Mouse (Mus musculus) lung, postnatal 0 days (tissue): Measurements from ENCODE around the gene 2010111I01Rik. TPM values are rescaled to one million over a fixed set of nuclear protein-coding genes. Genes with fewer than 3 reads are reported as not detected.
"Not testable (repeated sequence)": the region's sequence is repeated elsewhere in the genome, so short reads cannot be mapped to it uniquely, and the experiment has no call there.

Experiments
- ATAC-seq: fragments of 200-750 bp; cut with Nextera tagmentation; 2 replicates; pipeline ENCODE4 v1.8.0; 2017; ENCODE audit warnings: moderate library complexity
- DNase-seq: peaks from one replicate; pipeline ENCODE4 v3.0.0-alpha.2; 2016; ENCODE audit warnings: low spot score
- H3K27ac ChIP-seq: fragments of 300-500 bp; sonication (generic); 2 replicates; pipeline ENCODE4 v1.5.1; 2014; ENCODE audit warnings: antibody characterized with exemption, mild to moderate bottlenecking, low read length, mixed read lengths
- H3K27me3 ChIP-seq: fragments of 300-500 bp; sonication (generic); replicated peaks from 2 replicates; pipeline ENCODE4 v1.6.1; 2014; ENCODE audit warnings: low read length, mixed read lengths; ENCODE audit not compliant: insufficient read depth
- H3K36me3 ChIP-seq: fragments of 300-500 bp; sonication (generic); 2 replicates; pipeline ENCODE4 v1.6.1; 2014; ENCODE audit warnings: low read length, mixed read lengths; ENCODE audit not compliant: insufficient read depth
- H3K4me1 ChIP-seq: fragments of 300-500 bp; sonication (generic); 2 replicates; pipeline ENCODE4 v1.6.1; 2014; ENCODE audit warnings: antibody characterized with exemption, low read depth, low read length, mixed read lengths; ENCODE audit not compliant: insufficient read depth
- H3K4me2 ChIP-seq: fragments of 300-500 bp; sonication (generic); replicated peaks from 2 replicates; pipeline ENCODE4 v1.6.1; 2014; ENCODE audit warnings: low read depth, mild to moderate bottlenecking, low read length, moderate library complexity, mixed read lengths
- H3K4me3 ChIP-seq: fragments of 300-500 bp; sonication (generic); 2 replicates; pipeline ENCODE4 v1.5.1; 2014; ENCODE audit warnings: low read depth, low read length
- H3K9ac ChIP-seq: fragments of 300-500 bp; sonication (generic); replicated peaks from 2 replicates; pipeline ENCODE4 v1.6.1; 2014; ENCODE audit warnings: low read depth, mild to moderate bottlenecking
- H3K9me3 ChIP-seq: fragments of 300-500 bp; sonication (generic); 2 replicates; pipeline ENCODE4 v1.6.1; 2016; ENCODE audit warnings: low read length, mixed read lengths
- CTCF ChIP-seq: IDR thresholded peaks from 2 replicates; pipeline ENCODE4 v1.5.1; 2016; ENCODE audit warnings: antibody characterized with exemption, mild to moderate bottlenecking
- EP300 ChIP-seq: IDR thresholded peaks from 2 replicates; pipeline ENCODE4 v1.6.1; 2016; ENCODE audit warnings: antibody characterized with exemption, mild to moderate bottlenecking, control low read depth
- WGBS: fragments of 180-500 bp; shearing (Covaris S2); extraction: QIAGEN DNeasy Blood & Tissue Kit; methylation state at CpG from one replicate; pipeline ENCODE4 v1.1.7; 2014; 5-methylcytosine and 5-hydroxymethylcytosine counted together
- polyA plus RNA-seq: library from polyadenylated mRNA; unstranded; fragments of >200 nt; fragmentation: Nextera tagmentation; extraction: Ambion mirVana; gene quantifications from 2 replicates; pipeline ENCODE4 v1.2.1, GENCODE M21; 2015

2010111I01Rik gene
- polyA plus RNA-seq, 1 experiment from 2014 or later, result 130 TPM

DNA sequence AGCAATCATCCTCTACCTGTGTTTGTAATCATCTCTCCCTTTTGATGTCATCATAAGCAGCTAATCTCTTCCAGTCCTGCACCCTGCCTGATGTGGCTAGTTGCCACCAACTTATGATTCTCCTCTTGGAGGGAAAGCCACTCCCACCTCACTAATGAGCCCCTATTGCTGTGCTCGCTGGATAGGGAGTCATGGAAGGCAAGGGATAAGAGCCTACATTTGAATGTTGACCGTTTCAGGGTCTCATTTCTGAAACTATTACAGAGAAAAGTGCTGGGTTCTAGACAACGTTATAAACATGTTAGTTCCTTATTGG, 109.9 kb downstream of the 2010111I01Rik start:
- H3K9ac ChIP-seq, result no peak overlapping the region
- peak overlapping the region; percentile 47 for H3K27ac ChIP-seq
- WGBS, result 52% methylated on average over 3 of the region's 3 CpGs
- peaks cover 13% of the 10 kb centered on the region; the same call in 1 of the 2 replicates for H3K4me1 ChIP-seq
- no peaks in the 10 kb centered on the region for H3K9me3 ChIP-seq
- no peaks in the 10 kb centered on the region for H3K36me3 ChIP-seq
- no peak for DNase-seq
- TF ChIP-seq CTCF (no peak), EP300 (no peak)
- H3K4me3 ChIP-seq, result no peak overlapping the region
- no peak overlapping the region for H3K4me2 ChIP-seq
- H3K27me3 ChIP-seq, result no peaks in the 10 kb centered on the region
- 0 out of 2 replicates have a peak, but pooled peaks have one; percentile 4 for ATAC-seq

DNA sequence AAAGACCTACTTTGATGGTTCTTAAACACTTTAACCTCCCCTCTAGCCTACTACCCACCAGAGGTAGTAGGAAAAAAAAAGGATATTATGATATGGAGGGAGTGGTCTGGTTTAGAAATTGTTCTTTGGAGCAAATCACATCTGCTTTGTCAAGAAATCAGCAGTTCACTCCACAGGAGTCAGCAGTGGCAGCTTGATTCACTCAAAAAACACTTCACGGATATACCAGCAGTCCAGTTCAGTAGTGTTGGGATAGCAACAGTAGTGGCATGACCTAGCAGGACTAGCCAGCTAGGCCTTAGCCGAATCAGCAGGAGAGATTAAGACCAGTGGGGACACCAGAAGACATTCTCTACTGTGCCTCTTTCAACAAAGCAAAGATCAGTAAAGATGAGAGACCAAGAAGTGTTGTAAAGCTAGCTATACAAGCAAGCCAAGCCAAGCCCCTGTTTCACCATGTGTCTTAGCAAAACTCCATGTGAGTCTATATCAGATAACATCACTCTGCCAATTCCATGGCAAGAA, 110.7 kb downstream of the 2010111I01Rik start:
- TF ChIP-seq CTCF (no peak), EP300 (no peak)
- ATAC-seq (peak; percentile 30; the same call in 1 of the 2 replicates), DNase-seq (peak; percentile 31)
- Histone ChIP-seq H3K4me2 (no peak overlapping the region), H3K9me3 (no peaks in the 10 kb centered on the region), H3K4me3 (no peak overlapping the region), H3K27ac (no peak overlapping the region), H3K36me3 (no peaks in the 10 kb centered on the region), H3K9ac (no peak overlapping the region), H3K27me3 (no peaks in the 10 kb centered on the region), H3K4me1 (peaks cover 13% of the 10 kb centered on the region; the same call in 1 of the 2 replicates)
- 72% methylated on average over 2 of the region's 2 CpGs for WGBS

DNA sequence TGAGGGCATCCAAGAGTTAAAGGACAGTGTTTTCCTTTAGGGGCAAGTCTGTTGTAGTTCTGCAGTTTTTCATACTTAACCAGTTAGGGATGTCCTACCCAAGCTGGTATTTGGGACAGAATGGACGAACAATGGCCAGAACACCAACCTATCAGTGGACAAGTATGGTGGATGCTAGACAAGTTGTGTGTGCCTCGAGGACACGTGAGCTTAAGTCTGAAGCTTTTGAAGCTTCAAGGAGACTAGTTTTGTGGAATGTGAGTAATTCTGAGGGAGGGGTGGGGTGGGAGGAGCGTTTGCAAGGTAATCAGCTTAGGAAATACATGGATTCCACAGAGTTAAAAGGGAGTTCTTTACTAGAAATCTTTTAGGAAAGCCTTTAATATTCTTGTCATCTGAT, 115.5 kb downstream of the 2010111I01Rik start:
- WGBS, result 52% methylated on average over 4 of the region's 4 CpGs

DNA sequence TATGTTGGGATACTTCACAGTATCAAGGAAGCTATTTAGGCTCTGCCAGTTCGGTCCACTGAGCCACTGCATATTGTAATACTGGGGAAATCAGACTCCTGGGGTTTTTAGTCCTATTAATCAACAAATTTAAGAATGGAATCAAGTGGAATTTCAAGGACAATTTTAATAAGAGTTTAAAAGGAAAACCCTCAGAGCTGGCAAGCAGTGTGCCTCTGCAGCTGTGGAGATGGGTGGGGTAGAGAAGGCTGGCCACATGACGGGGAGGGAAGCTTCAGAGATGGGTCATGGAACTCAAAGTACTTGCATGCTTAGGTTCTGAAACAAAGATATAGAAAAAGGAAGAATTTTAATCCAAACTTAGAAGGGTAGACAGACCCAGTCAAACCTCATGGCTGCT, 116.1 kb downstream of the 2010111I01Rik start:
- Histone ChIP-seq H3K27ac (no peak overlapping the region), H3K27me3 (no peaks in the 10 kb centered on the region), H3K9ac (no peak overlapping the region), H3K36me3 (no peaks in the 10 kb centered on the region), H3K4me2 (no peak overlapping the region), H3K9me3 (no peaks in the 10 kb centered on the region), H3K4me3 (no peak overlapping the region), H3K4me1 (no peaks in the 10 kb centered on the region; the same call in 1 of the 2 replicates)
- TF ChIP-seq CTCF, result no peak
- TF ChIP-seq EP300, result no peak
- 76% methylated on average over 2 of the region's 2 CpGs for WGBS
- ATAC-seq, result no peak
- DNase-seq, result no peak

More for the DNA sequence above, 115.5 kb downstream of the 2010111I01Rik start:
- TF ChIP-seq EP300, result no peak
- TF ChIP-seq CTCF, result no peak
- Histone ChIP-seq H3K9me3 (no peaks in the 10 kb centered on the region), H3K36me3 (no peaks in the 10 kb centered on the region), H3K27ac (no peak overlapping the region), H3K4me3 (no peak overlapping the region), H3K4me1 (peaks cover under 1% of the 10 kb centered on the region; the same call in 1 of the 2 replicates), H3K9ac (no peak overlapping the region), H3K27me3 (no peaks in the 10 kb centered on the region), H3K4me2 (no peak overlapping the region)
- no peak for ATAC-seq
- DNase-seq, result no peak

DNA sequence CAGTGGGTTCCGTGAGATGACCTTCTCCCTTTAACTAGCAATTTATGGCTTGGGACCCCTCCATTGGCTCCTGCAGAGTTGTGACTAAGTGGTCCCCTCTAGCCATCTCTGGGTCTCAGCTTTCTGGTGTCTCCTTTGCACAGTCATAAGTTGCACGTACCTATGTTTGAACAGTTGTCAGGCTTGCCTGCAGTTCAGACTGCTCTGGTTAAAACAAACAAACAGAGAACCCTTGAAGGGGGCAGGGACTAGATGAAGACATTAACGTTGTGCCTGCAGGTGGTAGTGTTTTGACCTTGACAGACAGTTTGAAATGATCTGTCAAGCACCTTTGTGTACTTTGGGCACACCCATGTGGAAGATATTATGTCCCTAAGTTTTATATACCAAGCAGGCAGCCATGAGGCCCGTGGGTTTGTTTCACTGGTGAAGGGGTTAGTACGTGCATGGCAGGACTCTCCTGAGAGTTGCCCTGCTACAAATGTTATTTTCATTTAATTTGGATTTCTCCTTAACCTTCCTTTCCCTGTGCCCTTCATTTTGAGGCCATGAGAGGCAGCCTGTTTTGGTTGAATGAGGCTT, 118.0 kb downstream of the 2010111I01Rik start:
- Histone ChIP-seq H3K4me3 (no peak overlapping the region), H3K9me3 (no peaks in the 10 kb centered on the region), H3K27ac (no peak overlapping the region), H3K4me2 (no peak overlapping the region), H3K36me3 (no peaks in the 10 kb centered on the region), H3K9ac (no peak overlapping the region), H3K4me1 (no peaks in the 10 kb centered on the region; the same call in 1 of the 2 replicates), H3K27me3 (no peaks in the 10 kb centered on the region)
- 43% methylated on average over 5 of the region's 5 CpGs for WGBS
- peak; percentile 52 for DNase-seq
- TF ChIP-seq CTCF, result peak; percentile 22
- no peak for TF ChIP-seq EP300
- peak; percentile 72 for ATAC-seq

DNA sequence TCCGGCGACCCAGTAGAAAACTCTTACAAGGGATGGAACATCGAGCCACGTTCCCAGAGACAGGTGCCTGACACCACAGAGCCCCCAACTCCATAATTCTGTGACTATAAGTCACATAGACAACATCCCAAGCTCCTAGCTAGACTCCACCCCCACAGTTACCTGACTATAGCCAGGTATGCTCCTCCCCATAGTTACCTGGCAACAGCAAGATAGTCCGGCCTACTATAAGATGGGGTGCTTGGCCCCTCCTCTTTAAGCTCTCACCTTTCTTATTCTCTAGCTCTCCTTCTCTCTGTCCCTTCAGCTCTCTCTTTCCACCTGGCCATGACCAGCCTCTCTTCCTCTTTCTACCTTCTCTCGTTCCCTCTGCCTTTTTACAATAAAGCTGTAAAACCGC, 118.4 kb downstream of the 2010111I01Rik start:
- not testable (repeated sequence) for H3K36me3 ChIP-seq, H3K4me1 ChIP-seq, H3K27ac ChIP-seq, H3K4me3 ChIP-seq, H3K9ac ChIP-seq, DNase-seq, H3K27me3 ChIP-seq, H3K9me3 ChIP-seq, H3K4me2 ChIP-seq
- WGBS, result 68% methylated on average over 7 of the region's 7 CpGs
- peak; percentile 37; the same call in 1 of the 2 replicates for ATAC-seq
